Mouse (Mus musculus) testis, postnatal 14 days (tissue): ENCODE measurements around the gene Dnajc7.
A peak's percentile ranks its signal among the peaks of the same experiment; 100 is the strongest.
"Not testable (repeated sequence)": the region's sequence is repeated elsewhere in the genome, so short reads cannot be mapped to it uniquely, and the experiment has no call there.

Experiments used
- DNase-seq: peaks from one replicate; pipeline ENCODE4 v3.0.0; 2021; ENCODE audit warnings: low spot score

Dnajc7 gene

DNA sequence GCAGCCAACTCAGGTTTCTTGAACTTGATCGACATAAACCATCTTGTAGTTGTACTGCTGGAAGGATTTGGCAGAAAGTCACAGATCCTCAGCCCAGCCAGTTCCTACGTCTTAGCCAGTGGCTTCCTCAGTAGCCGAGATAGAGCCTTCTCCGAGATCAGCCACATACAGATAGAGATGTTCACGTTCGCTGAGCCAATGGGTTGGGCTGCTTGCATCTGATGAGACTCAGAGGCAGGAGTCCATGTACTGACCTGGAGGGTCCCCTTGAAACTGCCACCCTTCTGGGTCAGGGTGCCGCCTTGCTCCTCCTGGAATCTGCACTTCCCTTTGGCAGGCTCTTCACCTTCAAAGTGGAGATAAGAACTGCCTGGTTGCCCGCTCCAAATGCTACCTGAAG, 70.5 kb downstream of the Dnajc7 start:
- no peak for DNase-seq

DNA sequence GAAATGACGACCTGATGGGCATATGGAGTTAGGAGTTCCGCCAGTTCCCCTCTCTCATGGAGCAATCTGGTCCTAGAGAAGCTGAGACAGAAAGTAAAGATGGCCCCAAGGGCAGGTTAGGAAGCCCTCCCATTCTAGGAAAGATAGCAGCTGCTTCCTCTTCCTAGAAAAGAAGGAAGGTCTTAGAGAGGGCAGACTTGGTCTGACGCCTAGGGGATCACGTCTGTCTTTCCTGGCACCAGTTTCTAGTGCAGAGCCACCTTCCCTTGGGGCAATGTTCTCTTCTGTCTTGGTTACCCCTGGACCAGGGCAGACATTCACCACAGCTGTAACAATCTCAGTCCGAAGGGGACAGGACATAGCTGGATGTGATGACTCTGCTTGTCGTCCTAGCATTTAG, 71.8 kb downstream of the Dnajc7 start:
- DNase-seq: no peak

DNA sequence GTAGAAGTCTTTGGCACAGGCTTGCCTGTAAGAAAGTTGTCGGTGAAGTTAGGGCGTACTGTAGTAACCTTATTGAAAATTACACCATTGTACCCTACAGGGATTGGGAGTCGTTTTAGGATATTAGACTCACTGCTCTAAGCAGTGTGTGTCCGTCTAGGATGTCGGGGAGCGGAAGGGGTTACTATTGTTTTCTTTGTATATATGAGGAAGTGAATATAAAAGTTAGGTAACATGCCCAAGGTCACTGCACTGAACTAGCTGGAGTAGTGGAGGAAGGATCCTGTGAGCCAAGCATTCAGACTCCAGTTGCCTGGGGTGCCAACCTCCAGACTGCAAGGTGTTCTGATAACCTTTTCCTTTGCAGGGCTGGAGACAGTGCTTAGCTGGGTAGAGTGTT, 73.0 kb downstream of the Dnajc7 start:
- no peak for DNase-seq

DNA sequence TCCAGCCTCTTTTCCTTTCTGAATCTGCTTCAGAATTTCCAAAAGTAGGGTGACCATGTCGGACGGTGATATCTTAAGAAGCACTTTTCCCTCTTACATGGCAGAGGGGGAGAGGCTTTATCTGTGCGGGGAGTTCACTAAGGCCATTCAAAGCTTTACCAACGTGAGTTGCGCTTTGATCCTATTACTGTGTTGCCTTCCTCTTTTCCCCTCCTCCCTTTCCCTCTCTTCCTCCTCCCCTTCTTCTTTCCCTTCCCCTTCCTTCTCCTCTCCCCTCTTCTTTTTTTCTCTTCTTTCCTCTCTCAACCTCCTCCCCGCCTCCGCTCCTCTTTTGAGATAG, 74.3 kb downstream of the Dnajc7 start:
- DNase-seq: no peak

DNA sequence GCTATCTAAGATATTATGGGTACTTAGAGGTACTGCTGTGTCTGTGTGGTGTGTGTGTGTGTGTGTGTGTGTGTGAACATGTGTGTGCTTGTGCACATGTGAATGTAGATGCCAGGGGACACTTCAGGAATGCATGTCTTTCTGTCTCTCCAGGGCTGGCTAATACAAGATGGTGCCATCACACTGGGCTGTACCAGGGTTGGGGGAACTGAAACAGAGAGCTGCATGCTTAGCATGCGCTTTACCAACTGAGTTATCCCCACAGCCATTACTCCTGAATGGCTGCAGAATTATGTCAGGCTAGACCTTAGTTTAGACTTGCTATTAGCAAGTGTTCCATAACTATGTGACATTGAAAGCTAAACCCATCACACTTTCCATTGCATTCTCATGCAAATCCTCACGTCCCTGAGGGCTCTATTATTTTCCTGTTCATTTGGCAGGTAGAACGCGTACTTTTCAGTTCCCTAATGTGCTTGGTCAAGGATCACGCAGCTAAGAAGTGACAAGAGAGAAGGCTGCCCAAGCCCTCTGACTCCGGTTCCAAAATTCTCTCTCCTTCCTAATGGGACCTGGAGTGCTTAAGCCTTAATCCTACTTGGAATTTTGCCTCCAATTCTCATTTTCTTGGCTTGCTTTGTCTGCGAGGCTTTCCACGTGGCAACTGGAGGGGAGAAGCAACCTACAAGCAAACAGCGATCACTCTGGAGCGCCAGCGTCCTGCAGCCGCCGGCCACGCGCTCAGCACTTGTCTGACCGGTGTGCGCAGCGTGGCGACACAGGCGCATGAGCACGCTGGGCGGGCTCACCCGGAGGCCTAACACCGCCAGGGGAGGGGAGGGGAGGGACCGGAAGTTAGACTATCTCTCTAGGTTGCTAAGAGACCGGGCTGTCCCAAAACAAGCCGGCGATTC, 74.9 kb downstream of the Dnajc7 start, which contains the start of gene Ttc25:
Gene Ttc25, plus strand, starts transcription at position 776 of the 914 bp plus-strand sequence.
- DNase-seq: peak; percentile 90

DNA sequence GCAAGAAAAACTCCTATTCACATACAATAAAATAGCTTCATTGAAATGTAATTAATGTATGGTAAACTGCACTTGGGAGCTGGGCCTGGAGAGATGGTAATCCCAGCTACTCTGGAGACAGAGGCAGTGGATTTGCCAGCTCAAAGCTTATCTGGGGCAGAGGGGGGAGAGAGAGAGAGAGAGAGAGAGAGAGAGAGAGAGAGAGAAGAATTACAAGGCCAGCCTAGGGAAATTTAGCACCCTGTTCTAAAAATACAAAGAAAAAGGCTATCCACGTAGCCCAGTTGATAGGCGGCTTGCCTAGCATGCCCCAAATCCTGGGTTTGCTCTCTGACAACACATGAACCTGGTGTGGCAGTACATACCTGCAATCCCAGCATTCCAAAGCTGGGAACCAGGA, 78.4 kb downstream of the Dnajc7 start:
- DNase-seq: no peak

DNA sequence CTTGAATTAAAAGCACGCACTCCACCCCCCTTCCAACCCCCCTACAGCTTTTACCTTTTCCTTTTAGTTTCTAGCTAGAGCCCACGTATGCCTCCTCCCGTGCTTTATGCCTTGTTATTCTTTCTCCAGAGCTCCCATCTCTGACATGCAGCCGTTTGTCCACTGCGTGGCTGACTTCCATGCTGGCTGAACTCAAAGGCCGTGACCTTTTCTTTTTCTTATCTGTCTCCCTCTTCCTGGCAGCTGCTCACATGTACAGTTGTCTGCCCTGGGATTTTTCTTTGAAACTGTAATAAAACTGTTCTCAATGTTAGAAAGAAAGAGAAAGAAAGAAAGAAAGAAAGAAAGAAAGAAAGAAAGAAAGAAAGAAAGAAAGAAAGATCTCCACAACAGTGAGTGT, 79.0 kb downstream of the Dnajc7 start:
- DNase-seq: no peak

DNA sequence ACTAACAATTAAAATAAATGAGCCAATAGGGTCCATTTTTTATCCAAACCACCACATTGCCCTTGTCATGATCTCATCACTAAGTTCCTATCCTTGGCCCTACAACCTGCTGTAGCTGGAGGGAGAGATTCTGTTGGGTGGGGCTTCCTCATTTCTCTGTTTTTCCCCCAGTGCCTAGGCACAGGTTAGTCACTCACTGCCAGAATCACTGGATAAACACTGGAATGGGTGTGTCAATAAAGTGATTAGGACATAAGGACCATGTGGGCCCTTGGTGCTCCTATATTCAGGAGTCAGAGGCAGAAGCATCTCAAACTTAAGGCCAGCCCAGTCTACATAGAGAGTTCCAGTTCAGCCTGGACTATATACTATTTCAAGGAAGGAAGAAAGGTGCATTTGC, 83.5 kb downstream of the Dnajc7 start:
- no peak for DNase-seq

DNA sequence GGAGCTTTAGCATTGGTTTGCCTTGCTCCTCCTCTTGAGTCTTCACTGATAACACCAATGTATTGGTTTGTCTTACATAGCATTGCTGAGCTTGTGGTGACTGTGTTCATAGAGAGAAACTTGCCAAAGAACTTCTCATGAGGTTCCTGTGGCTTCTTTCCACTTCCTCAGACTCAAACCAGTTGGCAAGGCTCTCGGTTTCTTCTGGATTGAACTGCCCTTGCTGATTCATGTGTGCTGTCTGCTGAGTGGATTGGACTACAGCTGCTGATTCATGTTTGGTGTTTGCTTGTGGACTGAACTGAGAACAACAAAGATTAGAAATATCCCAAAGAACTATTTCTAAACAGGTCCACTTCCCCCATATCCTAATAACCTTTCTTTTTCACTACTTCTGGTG, 84.0 kb downstream of the Dnajc7 start:
- DNase-seq: no peak

DNA sequence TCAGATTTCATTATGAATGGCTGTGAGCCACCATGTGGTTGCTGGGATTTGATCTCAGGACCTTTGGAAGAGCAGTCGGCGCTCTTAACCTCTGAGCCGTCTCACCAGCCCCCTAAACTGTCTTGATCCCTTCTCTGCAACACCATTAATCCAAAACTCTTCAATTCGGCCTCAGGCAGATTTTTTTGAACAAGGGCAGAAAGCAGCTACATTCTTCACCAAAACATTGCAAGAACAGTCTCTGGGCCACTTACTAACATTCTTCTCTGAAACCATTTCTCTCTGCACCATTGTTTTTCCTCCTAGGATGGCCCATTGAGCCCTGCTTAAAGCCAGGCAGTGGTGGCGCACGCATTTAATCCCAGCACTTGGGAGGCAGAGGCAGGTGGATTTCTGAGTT, 85.1 kb downstream of the Dnajc7 start:
- DNase-seq: not testable (repeated sequence)

DNA sequence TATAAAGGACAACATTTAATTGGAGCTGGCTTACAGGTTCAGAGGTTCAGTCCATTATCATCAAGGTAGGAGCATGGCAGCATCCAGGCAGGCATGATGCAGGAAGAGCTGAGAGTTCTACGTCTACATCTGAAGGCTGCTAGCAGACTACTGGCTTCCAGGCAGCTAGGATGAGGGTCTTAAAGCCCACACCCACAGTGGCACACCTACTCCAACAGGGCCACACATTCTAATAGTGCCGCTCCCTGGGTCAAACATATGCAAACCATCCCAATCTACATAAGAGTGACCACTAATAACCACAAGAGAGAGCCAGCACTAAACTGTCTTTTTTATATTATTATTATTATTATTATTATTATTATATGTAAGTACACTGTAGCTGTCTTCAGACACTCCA, 85.6 kb downstream of the Dnajc7 start:
- DNase-seq: not testable (repeated sequence)

DNA sequence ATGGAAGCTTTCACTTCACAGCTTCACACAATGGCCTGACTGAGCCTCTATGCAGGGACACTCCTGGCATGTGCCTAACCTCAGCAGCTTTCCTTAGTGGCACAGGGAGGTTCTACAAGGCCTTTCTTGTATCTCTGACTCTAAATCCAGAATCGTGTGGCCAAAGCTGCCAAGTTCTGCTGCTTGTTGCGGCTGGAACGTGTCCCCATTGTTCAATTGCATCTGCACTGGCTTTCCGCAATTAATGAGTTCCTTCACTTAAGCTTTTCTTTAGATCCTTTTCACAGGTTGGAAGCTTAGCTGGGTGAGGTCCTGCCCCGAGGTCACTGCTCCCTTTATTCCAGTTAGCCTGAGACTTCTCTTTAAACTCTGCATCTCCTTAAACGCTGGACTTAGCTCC, 86.1 kb downstream of the Dnajc7 start:
- no peak for DNase-seq
